Mouse (Mus musculus) lung, postnatal 0 days (tissue): ENCODE measurements around the gene Inka1. TPM values are rescaled to one million over a fixed set of nuclear protein-coding genes. Genes with fewer than 3 reads are reported as not detected.
A peak's percentile ranks its signal among the peaks of the same experiment; 100 is the strongest.

Source experiments
- ATAC-seq: fragments of 200-750 bp; cut with Nextera tagmentation; 2 replicates; pipeline ENCODE4 v1.8.0; 2017; ENCODE audit warnings: moderate library complexity
- DNase-seq: peaks from one replicate; pipeline ENCODE4 v3.0.0-alpha.2; 2016; ENCODE audit warnings: low spot score
- H3K27ac ChIP-seq: fragments of 300-500 bp; sonication (generic); 2 replicates; pipeline ENCODE4 v1.5.1; 2014; ENCODE audit warnings: antibody characterized with exemption, mild to moderate bottlenecking, low read length, mixed read lengths
- H3K27me3 ChIP-seq: fragments of 300-500 bp; sonication (generic); replicated peaks from 2 replicates; pipeline ENCODE4 v1.6.1; 2014; ENCODE audit warnings: low read length, mixed read lengths; ENCODE audit not compliant: insufficient read depth
- H3K36me3 ChIP-seq: fragments of 300-500 bp; sonication (generic); 2 replicates; pipeline ENCODE4 v1.6.1; 2014; ENCODE audit warnings: low read length, mixed read lengths; ENCODE audit not compliant: insufficient read depth
- H3K4me1 ChIP-seq: fragments of 300-500 bp; sonication (generic); 2 replicates; pipeline ENCODE4 v1.6.1; 2014; ENCODE audit warnings: antibody characterized with exemption, low read depth, low read length, mixed read lengths; ENCODE audit not compliant: insufficient read depth
- H3K4me2 ChIP-seq: fragments of 300-500 bp; sonication (generic); replicated peaks from 2 replicates; pipeline ENCODE4 v1.6.1; 2014; ENCODE audit warnings: low read depth, mild to moderate bottlenecking, low read length, moderate library complexity, mixed read lengths
- H3K4me3 ChIP-seq: fragments of 300-500 bp; sonication (generic); 2 replicates; pipeline ENCODE4 v1.5.1; 2014; ENCODE audit warnings: low read depth, low read length
- H3K9ac ChIP-seq: fragments of 300-500 bp; sonication (generic); replicated peaks from 2 replicates; pipeline ENCODE4 v1.6.1; 2014; ENCODE audit warnings: low read depth, mild to moderate bottlenecking
- H3K9me3 ChIP-seq: fragments of 300-500 bp; sonication (generic); 2 replicates; pipeline ENCODE4 v1.6.1; 2016; ENCODE audit warnings: low read length, mixed read lengths
- CTCF ChIP-seq: IDR thresholded peaks from 2 replicates; pipeline ENCODE4 v1.5.1; 2016; ENCODE audit warnings: antibody characterized with exemption, mild to moderate bottlenecking
- EP300 ChIP-seq: IDR thresholded peaks from 2 replicates; pipeline ENCODE4 v1.6.1; 2016; ENCODE audit warnings: antibody characterized with exemption, mild to moderate bottlenecking, control low read depth
- WGBS: fragments of 180-500 bp; shearing (Covaris S2); extraction: QIAGEN DNeasy Blood & Tissue Kit; methylation state at CpG from one replicate; pipeline ENCODE4 v1.1.7; 2014; 5-methylcytosine and 5-hydroxymethylcytosine counted together
- polyA plus RNA-seq: library from polyadenylated mRNA; unstranded; fragments of >200 nt; fragmentation: Nextera tagmentation; extraction: Ambion mirVana; gene quantifications from 2 replicates; pipeline ENCODE4 v1.2.1, GENCODE M21; 2015

Gene Inka1
- polyA plus RNA-seq, 1 experiment from 2014 or later, result 65.0 TPM

DNA sequence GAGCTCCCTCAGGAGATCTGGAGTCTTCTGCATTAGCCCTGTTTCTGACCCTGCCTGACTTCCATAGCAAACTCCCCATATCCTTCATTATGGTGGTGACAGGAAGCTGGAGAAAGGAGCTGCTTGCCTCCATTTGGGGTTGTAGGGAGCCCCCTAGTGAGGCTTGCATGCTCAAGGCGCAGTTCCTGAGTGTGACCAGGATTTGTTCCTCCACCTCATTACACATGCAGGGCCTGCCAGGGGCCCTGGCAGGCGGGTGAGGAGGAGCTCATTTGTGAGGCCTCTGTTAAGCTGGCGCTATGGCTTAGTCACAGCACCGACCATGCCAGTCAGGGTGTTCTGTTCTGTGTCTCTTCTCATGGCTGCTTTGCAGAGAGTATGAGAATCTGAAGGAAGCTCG is 23.8 kb downstream of the Inka1 start:
- no peaks in the 10 kb centered on the region for H3K36me3 ChIP-seq
- H3K4me3 ChIP-seq, result no peak overlapping the region
- peak; percentile 64 for DNase-seq

DNA sequence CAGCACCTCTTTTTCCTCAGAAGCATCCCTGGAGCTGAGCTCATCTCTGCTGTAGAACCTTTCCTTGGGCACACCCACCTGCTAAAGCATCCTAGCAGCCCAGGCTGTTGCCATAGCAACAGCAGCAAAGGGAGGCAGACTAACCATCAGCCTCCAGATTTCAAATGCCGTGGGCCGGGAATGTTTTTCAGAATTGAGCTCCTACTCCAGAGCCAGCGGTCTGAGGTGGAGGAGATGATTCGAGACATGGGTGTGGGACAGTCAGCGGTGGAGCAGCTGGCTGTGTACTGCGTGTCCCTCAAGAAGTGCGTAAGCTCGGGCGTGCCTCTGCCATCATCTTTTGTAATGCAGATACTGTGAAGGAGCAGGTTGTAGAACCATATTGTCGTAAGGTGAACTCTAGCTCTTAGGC is 24.3 kb downstream of the Inka1 start:
- ATAC-seq (no peak), DNase-seq (no peak)
- H3K4me2 ChIP-seq, result no peak overlapping the region
- H3K27me3 ChIP-seq, result no peaks in the 10 kb centered on the region
- TF ChIP-seq CTCF, result no peak
- TF ChIP-seq EP300, result no peak
- H3K4me3 ChIP-seq, result no peak overlapping the region
- H3K9ac ChIP-seq, result no peak overlapping the region
- H3K27ac ChIP-seq, result no peak overlapping the region
- 87% methylated on average over 10 of the region's 10 CpGs for WGBS
- H3K36me3 ChIP-seq, result no peaks in the 10 kb centered on the region
- no peaks in the 10 kb centered on the region for H3K9me3 ChIP-seq
- H3K4me1 ChIP-seq, result no peaks in the 10 kb centered on the region

More for the DNA sequence above, 23.8 kb downstream of the Inka1 start:
- 55% methylated on average over 5 of the region's 5 CpGs for WGBS
- TF ChIP-seq CTCF (peak; percentile 70), EP300 (no peak)
- Histone ChIP-seq H3K9me3 (no peaks in the 10 kb centered on the region), H3K4me2 (no peak overlapping the region), H3K27ac (no peak overlapping the region), H3K4me1 (no peaks in the 10 kb centered on the region), H3K9ac (no peak overlapping the region), H3K27me3 (no peaks in the 10 kb centered on the region)
- peak; percentile 22; the same call in 1 of the 2 replicates for ATAC-seq

DNA sequence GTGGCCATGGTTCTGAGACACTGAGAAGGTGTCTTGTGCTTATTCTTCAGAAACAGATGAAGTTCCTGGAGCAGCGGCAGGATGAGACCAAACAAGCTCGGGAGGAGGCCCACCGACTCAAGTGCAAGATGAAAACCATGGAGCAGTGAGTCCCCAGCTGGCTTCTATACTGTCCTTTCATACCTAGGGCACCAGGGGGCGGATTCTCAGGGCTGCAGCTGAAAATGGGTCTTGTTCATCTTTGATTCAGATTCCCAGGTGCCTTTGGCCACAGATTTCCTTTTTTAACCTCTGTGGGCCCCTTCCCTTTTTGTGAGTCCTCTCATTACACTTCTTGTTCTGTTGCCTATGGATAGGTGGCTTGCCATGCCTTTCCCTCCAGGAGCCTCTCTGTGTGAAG is 24.8 kb downstream of the Inka1 start:
- no peak overlapping the region for H3K9ac ChIP-seq
- H3K36me3 ChIP-seq, result no peaks in the 10 kb centered on the region
- H3K27ac ChIP-seq, result no peak overlapping the region
- no peak for DNase-seq
- no peak overlapping the region for H3K4me3 ChIP-seq
- 87% methylated on average over 4 of the region's 4 CpGs for WGBS
- H3K4me1 ChIP-seq, result no peaks in the 10 kb centered on the region
- no peaks in the 10 kb centered on the region for H3K9me3 ChIP-seq
- H3K27me3 ChIP-seq, result no peaks in the 10 kb centered on the region
- TF ChIP-seq EP300 (no peak), CTCF (peak; percentile 51)
- ATAC-seq, result no peak
- H3K4me2 ChIP-seq, result no peak overlapping the region

DNA sequence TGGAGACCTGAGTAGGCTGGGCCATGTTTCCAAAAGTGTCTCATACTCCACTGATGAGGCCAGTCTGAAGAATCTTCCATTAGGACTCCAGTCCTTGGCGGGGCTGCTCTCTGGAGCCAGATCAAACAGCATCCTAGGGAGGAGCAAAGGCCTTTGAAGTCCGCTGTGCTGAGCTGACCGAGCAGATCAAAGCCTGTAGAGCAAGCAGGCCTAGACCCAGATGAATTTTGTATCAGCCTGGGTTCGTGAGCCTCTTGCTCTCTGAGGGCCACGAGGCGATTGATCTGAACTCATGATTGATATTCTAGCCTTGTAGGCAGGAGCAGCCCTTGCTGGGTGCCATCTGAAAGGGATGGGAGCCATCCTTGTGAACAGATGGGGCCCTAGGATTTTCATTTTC is 25.8 kb downstream of the Inka1 start:
- no peak for DNase-seq
- 50% methylated on average over 6 of the region's 6 CpGs for WGBS
- Histone ChIP-seq H3K27ac (no peak overlapping the region), H3K9me3 (no peaks in the 10 kb centered on the region), H3K4me2 (no peak overlapping the region), H3K4me1 (no peaks in the 10 kb centered on the region), H3K9ac (no peak overlapping the region), H3K36me3 (no peaks in the 10 kb centered on the region), H3K4me3 (no peak overlapping the region), H3K27me3 (no peaks in the 10 kb centered on the region)
- TF ChIP-seq EP300, result no peak
- TF ChIP-seq CTCF, result no peak
- ATAC-seq, result peak; percentile 16; the same call in 1 of the 2 replicates

DNA sequence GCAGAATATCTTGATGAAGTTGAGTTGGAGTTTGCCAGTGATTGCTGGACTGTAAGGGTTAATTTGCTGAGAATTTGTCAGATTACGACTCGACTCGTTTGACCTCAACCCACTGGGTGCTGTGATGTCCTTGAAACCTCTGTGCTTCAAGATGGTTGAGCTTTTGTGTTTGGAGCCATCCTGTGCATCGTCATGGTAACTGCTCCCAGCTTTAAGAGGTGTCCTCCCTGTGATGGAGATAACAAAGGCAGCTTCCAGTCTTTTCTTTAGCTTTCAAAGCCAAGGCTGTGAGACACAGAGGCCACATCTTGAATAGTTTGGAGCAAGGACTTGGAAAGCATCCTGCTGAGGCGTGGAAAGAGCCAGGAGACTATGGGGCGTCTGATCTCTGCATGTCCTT is 28.5 kb downstream of the Inka1 start:
- TF ChIP-seq EP300, result no peak
- no peak for TF ChIP-seq CTCF
- no peak for ATAC-seq
- no peak overlapping the region for H3K9ac ChIP-seq
- H3K9me3 ChIP-seq, result no peaks in the 10 kb centered on the region
- no peak for DNase-seq
- no peak overlapping the region for H3K4me2 ChIP-seq
- H3K27me3 ChIP-seq, result no peaks in the 10 kb centered on the region
- 61% methylated on average over 6 of the region's 6 CpGs for WGBS
- H3K4me3 ChIP-seq, result no peak overlapping the region
- H3K4me1 ChIP-seq, result no peaks in the 10 kb centered on the region
- no peaks in the 10 kb centered on the region for H3K36me3 ChIP-seq
- H3K27ac ChIP-seq, result no peak overlapping the region

DNA sequence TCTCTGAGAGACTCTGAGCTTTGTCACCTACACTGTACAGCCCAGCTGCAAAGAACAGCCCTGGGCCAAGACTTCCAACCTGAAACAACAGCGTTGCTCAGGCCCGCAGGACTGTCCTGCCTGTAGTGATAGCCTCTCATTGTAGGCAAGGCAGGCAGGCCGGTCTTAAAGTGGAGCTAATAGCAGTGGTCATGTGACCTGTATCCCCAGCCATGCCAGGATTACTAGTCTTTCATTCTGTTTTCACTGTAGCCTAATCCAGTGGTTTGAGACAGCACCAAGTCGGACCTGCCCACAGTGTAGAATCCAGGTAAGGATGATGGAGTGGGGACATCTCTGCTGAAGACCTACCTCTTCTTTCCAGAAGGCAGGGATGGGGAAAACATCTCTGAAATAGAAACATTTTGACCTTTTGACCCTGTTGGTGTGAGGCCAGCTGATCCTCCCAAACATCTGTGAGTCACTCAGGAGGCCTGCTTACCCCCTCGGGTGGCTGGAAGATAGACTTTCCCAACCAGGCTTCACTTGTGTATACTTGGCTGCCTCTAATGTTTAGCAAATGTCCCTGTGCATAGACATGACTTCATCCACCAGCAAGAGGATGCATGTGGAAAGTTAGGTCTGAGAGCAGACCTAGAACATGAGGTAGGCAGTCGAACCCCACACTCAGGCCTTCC is 29.9 kb downstream of the Inka1 start:
- Histone ChIP-seq H3K27me3 (no peaks in the 10 kb centered on the region), H3K36me3 (no peaks in the 10 kb centered on the region), H3K9ac (no peak overlapping the region), H3K4me2 (no peak overlapping the region), H3K4me3 (no peak overlapping the region), H3K4me1 (no peaks in the 10 kb centered on the region), H3K27ac (no peak overlapping the region), H3K9me3 (no peaks in the 10 kb centered on the region)
- whole genome bisulfite sequencing, result 76% methylated on average over 6 of the region's 6 CpGs
- DNase-seq, result peak; percentile 46
- no peak for TF ChIP-seq EP300
- ATAC-seq, result peak; percentile 75
